Mouse (Mus musculus): ENCODE results near the gene Hsd17b7. TPM values are rescaled to one million over a fixed set of nuclear protein-coding genes. Genes with fewer than 3 reads are reported as not detected.
"Not testable (repeated sequence)": the region's sequence is repeated elsewhere in the genome, so short reads cannot be mapped to it uniquely, and the experiment has no call there.

The Hsd17b7 gene
- total and polyA plus RNA-seq, 2 experiments from 2014 or later: 20.9 to 29.0 TPM

GRCm38 (mm10) chr1:170005297-170005696, 36.3 kb upstream of the Hsd17b7 start:
- TF ChIP-seq CTCF (IDR thresholded peaks at IDR 0.05; ENCODE audit: low read depth): no peak
- Histone ChIP-seq H3K27me3 (ENCODE audit: insufficient read depth, low read length) (no peaks in the 10 kb centered on the region), H3K27ac (ENCODE audit: low read depth, low read length) (no peak overlapping the region), H3K36me3 (ENCODE audit: insufficient read depth) (no peaks in the 10 kb centered on the region), H3K9me3 (ENCODE audit: low read length) (no peaks in the 10 kb centered on the region), H3K4me1 (ENCODE audit: insufficient read depth) (no peaks in the 10 kb centered on the region), H3K9ac (no peak overlapping the region), H3K4me2 (ENCODE audit: low read depth) (no peak overlapping the region), H3K4me3 (ENCODE audit: low read depth, low read length) (no peak overlapping the region)
- WGBS: 72% methylated on average over 3 of the region's 3 CpGs
- no peak for DNase-seq
- ATAC-seq: no peak

- H3K9me3 ChIP-seq (ENCODE audit: low read length); H3K4me3 ChIP-seq (ENCODE audit: low read depth, low read length); DNase-seq; H3K9ac ChIP-seq; H3K27me3 ChIP-seq (ENCODE audit: insufficient read depth, low read length); H3K4me1 ChIP-seq (ENCODE audit: insufficient read depth); H3K4me2 ChIP-seq (ENCODE audit: low read depth); H3K27ac ChIP-seq (ENCODE audit: low read depth, low read length); H3K36me3 ChIP-seq (ENCODE audit: insufficient read depth); ATAC-seq: not testable (repeated sequence)
- WGBS: 82% methylated on average over 6 of the region's 6 CpGs
These were observed 24.9 kb upstream of the Hsd17b7 start for GRCm38 (mm10) chr1:169993901-169994300.

DNA sequence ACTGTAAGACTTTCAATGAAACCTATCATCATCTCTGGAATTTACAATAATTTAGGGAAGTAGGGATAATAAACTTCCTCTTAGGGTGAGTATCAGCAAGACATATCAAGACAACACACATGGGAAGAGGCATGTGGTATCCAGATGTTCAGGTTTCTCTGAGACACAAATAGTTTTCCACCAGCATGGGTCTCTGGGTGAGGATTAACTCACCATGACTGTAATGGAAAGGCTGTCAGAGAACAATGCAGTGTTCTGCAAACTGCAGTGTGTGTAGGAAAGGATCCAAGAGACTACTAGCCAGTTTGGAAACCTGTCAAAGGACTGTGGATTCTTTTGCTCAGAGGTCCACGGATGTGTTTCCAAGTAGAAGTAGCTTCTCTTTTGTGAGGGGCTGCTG, 17.1 kb upstream of the Hsd17b7 start:
- DNase-seq (no peak), ATAC-seq (no peak)
- Histone ChIP-seq H3K36me3 (ENCODE audit: insufficient read depth) (no peaks in the 10 kb centered on the region), H3K4me1 (ENCODE audit: insufficient read depth) (no peaks in the 10 kb centered on the region), H3K4me3 (ENCODE audit: low read depth, low read length) (no peak overlapping the region), H3K27me3 (ENCODE audit: insufficient read depth, low read length) (no peaks in the 10 kb centered on the region), H3K9ac (no peak overlapping the region), H3K27ac (ENCODE audit: low read depth, low read length) (no peak overlapping the region), H3K9me3 (ENCODE audit: low read length) (no peaks in the 10 kb centered on the region), H3K4me2 (ENCODE audit: low read depth) (no peak overlapping the region)
- no peak for TF ChIP-seq CTCF (IDR thresholded peaks at IDR 0.05; ENCODE audit: low read depth)
- WGBS: 22% methylated on average over 1 of the region's 1 CpGs

GRCm38 (mm10) chr1:169977621-169978020, 8.6 kb upstream of the Hsd17b7 start:
- no peak for TF ChIP-seq CTCF (IDR thresholded peaks at IDR 0.05; ENCODE audit: low read depth)
- H3K36me3 ChIP-seq (ENCODE audit: insufficient read depth): no peaks in the 10 kb centered on the region

GRCm38 (mm10) chr1:169971998-169972397, 3.0 kb upstream of the Hsd17b7 start:
- Histone ChIP-seq H3K36me3 (ENCODE audit: insufficient read depth) (no peaks in the 10 kb centered on the region), H3K9ac (no peak overlapping the region), H3K4me3 (ENCODE audit: low read depth, low read length) (no peak overlapping the region), H3K9me3 (ENCODE audit: low read length) (no peaks in the 10 kb centered on the region), H3K4me1 (ENCODE audit: insufficient read depth) (peaks cover 9% of the 10 kb centered on the region; the same call in 1 of the 2 replicates), H3K27me3 (ENCODE audit: insufficient read depth, low read length) (no peaks in the 10 kb centered on the region), H3K4me2 (ENCODE audit: low read depth) (no peak overlapping the region), H3K27ac (ENCODE audit: low read depth, low read length) (no peak overlapping the region)
- WGBS: 85% methylated on average over 2 of the region's 2 CpGs
- DNase-seq (no peak), ATAC-seq (no peak)
- no peak for TF ChIP-seq CTCF (IDR thresholded peaks at IDR 0.05; ENCODE audit: low read depth)

More at GRCm38 (mm10) chr1:169977621-169978020, 8.6 kb upstream of the Hsd17b7 start:
- no peak overlapping the region for H3K4me2 ChIP-seq (ENCODE audit: low read depth)
- no peaks in the 10 kb centered on the region for H3K9me3 ChIP-seq (ENCODE audit: low read length)
- no peak overlapping the region for H3K9ac ChIP-seq
- H3K27ac ChIP-seq (ENCODE audit: low read depth, low read length): no peak overlapping the region
- no peaks in the 10 kb centered on the region for H3K27me3 ChIP-seq (ENCODE audit: insufficient read depth, low read length)
- ATAC-seq: no peak
- DNase-seq: no peak
- 88% methylated on average over 4 of the region's 4 CpGs for WGBS
- no peak overlapping the region for H3K4me3 ChIP-seq (ENCODE audit: low read depth, low read length)
- H3K4me1 ChIP-seq (ENCODE audit: insufficient read depth): no peaks in the 10 kb centered on the region

GRCm38 (mm10) chr1:169970936-169971335, 1.9 kb upstream of the Hsd17b7 start:
- DNase-seq (no peak), ATAC-seq (no peak)
- H3K9me3 ChIP-seq (ENCODE audit: low read length): no peaks in the 10 kb centered on the region
- H3K4me1 ChIP-seq (ENCODE audit: insufficient read depth): peaks cover 9% of the 10 kb centered on the region; the same call in 1 of the 2 replicates
- H3K4me3 ChIP-seq (ENCODE audit: low read depth, low read length): no peak overlapping the region
- H3K27ac ChIP-seq (ENCODE audit: low read depth, low read length): no peak overlapping the region
- H3K27me3 ChIP-seq (ENCODE audit: insufficient read depth, low read length): no peaks in the 10 kb centered on the region
- peaks cover 6% of the 10 kb centered on the region for H3K36me3 ChIP-seq (ENCODE audit: insufficient read depth)
- 93% methylated on average over 4 of the region's 4 CpGs for WGBS
- H3K4me2 ChIP-seq (ENCODE audit: low read depth): no peak overlapping the region
- no peak for TF ChIP-seq CTCF (IDR thresholded peaks at IDR 0.05; ENCODE audit: low read depth)
- H3K9ac ChIP-seq: no peak overlapping the region

DNA sequence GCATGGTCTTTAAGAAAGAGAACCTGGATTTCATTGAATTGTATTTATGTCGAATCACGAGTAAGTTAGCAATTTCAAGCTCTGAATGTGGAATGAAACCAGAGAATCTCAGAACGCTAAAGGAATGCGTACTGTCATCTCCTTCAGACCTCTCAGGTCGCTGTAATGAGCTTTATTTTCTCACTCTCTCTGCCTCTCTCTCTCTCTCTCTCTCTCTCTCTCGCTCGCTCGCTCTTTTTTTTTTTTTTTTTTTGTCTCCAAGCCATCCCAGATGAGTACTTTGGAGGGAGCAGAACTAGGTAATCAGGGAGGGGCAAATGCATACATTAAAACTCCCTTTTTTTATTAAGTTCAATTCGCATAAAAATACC, 460 bp upstream of the Hsd17b7 start:
- DNase-seq (no peak), ATAC-seq (peak; percentile 55)
- Histone ChIP-seq H3K36me3 (ENCODE audit: insufficient read depth) (peaks cover 20% of the 10 kb centered on the region), H3K27me3 (ENCODE audit: insufficient read depth, low read length) (no peaks in the 10 kb centered on the region), H3K4me3 (ENCODE audit: low read depth, low read length) (peak overlapping the region; percentile 62), H3K4me2 (ENCODE audit: low read depth) (peak overlapping the region; percentile 68), H3K4me1 (ENCODE audit: insufficient read depth) (peaks cover 9% of the 10 kb centered on the region; the same call in 1 of the 2 replicates), H3K9ac (peak overlapping the region; percentile 54), H3K9me3 (ENCODE audit: low read length) (no peaks in the 10 kb centered on the region), H3K27ac (ENCODE audit: low read depth, low read length) (peak overlapping the region; percentile 66)
- TF ChIP-seq CTCF (IDR thresholded peaks at IDR 0.05; ENCODE audit: low read depth): no peak
- under 1% methylated on average over 8 of the region's 9 CpGs for WGBS

DNA sequence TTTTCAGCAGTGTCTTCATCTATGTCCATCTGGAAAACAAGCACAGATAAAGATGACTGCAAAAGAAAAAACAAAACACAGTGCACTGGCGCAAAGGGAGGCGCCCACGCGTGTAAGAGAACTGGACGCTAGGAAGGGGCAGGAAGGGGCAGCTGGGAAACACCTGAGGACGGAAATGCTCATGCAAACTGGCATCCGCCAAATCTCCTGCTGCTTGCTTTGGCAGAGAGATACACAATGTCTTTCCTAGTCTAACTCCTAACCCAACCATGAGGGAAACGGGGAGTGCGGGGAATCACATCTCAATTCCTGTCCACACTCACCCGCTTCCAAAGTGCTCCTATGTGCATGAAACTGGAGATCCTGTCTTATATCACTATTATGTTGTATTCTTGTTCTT, 15.9 kb downstream of the Hsd17b7 start:
- peaks cover 48% of the 10 kb centered on the region for H3K36me3 ChIP-seq (ENCODE audit: insufficient read depth)
- no peak for TF ChIP-seq CTCF (IDR thresholded peaks at IDR 0.05; ENCODE audit: low read depth)

More for the DNA sequence above, 15.9 kb downstream of the Hsd17b7 start:
- Histone ChIP-seq H3K4me3 (ENCODE audit: low read depth, low read length) (no peak overlapping the region), H3K9me3 (ENCODE audit: low read length) (no peaks in the 10 kb centered on the region), H3K27ac (ENCODE audit: low read depth, low read length) (no peak overlapping the region), H3K4me1 (ENCODE audit: insufficient read depth) (no peaks in the 10 kb centered on the region), H3K9ac (no peak overlapping the region), H3K27me3 (ENCODE audit: insufficient read depth, low read length) (no peaks in the 10 kb centered on the region), H3K4me2 (ENCODE audit: low read depth) (no peak overlapping the region)
- no peak for DNase-seq
- WGBS: 92% methylated on average over 10 of the region's 10 CpGs
- ATAC-seq: no peak
